Mouse (Mus musculus): ENCODE results near the gene Cd79b. TPM values are rescaled to one million over a fixed set of nuclear protein-coding genes. Genes with fewer than 3 reads are reported as not detected.

The Cd79b gene
- polyA plus RNA-seq (2014; fragmentation: Nextera tagmentation; extraction: Ambion mirVana), result 1.2 and 1.8 TPM in 2 replicates

- Histone ChIP-seq H3K27me3 (ENCODE audit: control insufficient read depth, insufficient read depth, low read length) (no peaks in the 10 kb centered on the region), H3K9ac (ENCODE audit: low read length) (no peak within 1 kb of the TSS), H3K4me3 (ENCODE audit: low read depth, low read length) (no peak within 1 kb of the TSS), H3K36me3 (ENCODE audit: control insufficient read depth, insufficient read depth, low read length) (no peaks in the 10 kb centered on the region), H3K27ac (ENCODE audit: low read depth, low read length) (no peak within 1 kb of the TSS), H3K9me3 (ENCODE audit: control insufficient read depth, low read length) (no peaks in the 10 kb centered on the region), H3K4me2 (no peak within 1 kb of the TSS), H3K4me1 (ENCODE audit: control insufficient read depth, insufficient read depth, low read length) (no peaks in the 10 kb centered on the region)
- WGBS, result 73% methylated on average over 9 of the region's 9 CpGs
- DNase-seq (ENCODE audit: low spot score, missing footprints) (no peak), ATAC-seq (ENCODE audit: low FRiP score) (no peak)
Observed at GRCm38 (mm10) chr11:106314333-106314812, at the start of gene Cd79b. Gene Cd79b (minus strand): TSS chr11:106314762.

- ATAC-seq (ENCODE audit: low FRiP score), result no peak
- Histone ChIP-seq H3K27ac (ENCODE audit: low read depth, low read length) (no peak overlapping the region), H3K9me3 (ENCODE audit: control insufficient read depth, low read length) (no peaks in the 10 kb centered on the region), H3K4me1 (ENCODE audit: control insufficient read depth, insufficient read depth, low read length) (no peaks in the 10 kb centered on the region), H3K4me3 (ENCODE audit: low read depth, low read length) (no peak overlapping the region), H3K9ac (ENCODE audit: low read length) (no peak overlapping the region), H3K27me3 (ENCODE audit: control insufficient read depth, insufficient read depth, low read length) (no peaks in the 10 kb centered on the region), H3K4me2 (no peak overlapping the region), H3K36me3 (ENCODE audit: control insufficient read depth, insufficient read depth, low read length) (no peaks in the 10 kb centered on the region)
- WGBS, result 13% methylated on average over 5 of the region's 5 CpGs
- no peak for DNase-seq (ENCODE audit: low spot score, missing footprints)
Observed at GRCm38 (mm10) chr11:106359350-106359749, 44.8 kb upstream of the Cd79b start.

DNA sequence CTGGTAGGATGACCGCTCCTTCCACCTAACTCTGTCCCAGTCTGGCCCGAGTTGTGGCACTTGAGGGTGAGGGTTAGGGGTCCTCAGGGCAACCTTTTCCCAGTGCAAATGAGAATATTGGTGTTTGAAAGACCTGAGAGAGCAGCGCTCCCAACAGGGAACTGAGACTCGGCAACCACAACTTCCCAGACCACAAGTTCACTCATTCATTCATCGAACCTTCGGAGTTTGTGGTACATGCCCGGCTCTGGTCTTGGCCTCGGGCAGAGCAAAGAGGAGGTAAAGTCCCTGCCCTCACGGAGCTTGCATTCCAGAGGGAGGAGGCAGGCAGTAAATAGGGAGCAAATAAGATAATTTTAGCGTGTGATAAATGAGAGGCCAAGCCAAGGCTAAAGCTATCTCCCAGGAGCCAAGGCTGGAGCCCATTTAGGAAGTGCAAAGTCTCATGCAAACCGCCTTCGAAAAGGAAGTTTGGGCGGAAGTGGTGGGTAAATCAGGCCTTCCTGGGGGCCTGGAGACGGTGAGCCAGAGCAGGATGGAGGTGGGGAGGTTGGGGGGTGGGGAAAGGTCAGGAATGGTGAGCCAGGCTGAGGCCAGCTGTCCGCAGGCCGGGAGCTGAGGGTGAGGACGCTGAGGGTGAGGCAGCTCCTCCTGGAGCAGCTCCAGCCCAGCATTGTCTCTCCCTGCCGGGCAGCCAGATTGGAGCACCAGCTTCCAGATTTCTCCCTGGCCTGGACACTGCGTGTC lies 41.0 kb upstream of the Cd79b start:
- H3K4me1 ChIP-seq (ENCODE audit: control insufficient read depth, insufficient read depth, low read length), result no peaks in the 10 kb centered on the region
- H3K4me2 ChIP-seq, result no peak overlapping the region
- H3K36me3 ChIP-seq (ENCODE audit: control insufficient read depth, insufficient read depth, low read length), result no peaks in the 10 kb centered on the region
- no peak overlapping the region for H3K27ac ChIP-seq (ENCODE audit: low read depth, low read length)
- no peaks in the 10 kb centered on the region for H3K9me3 ChIP-seq (ENCODE audit: control insufficient read depth, low read length)
- DNase-seq (ENCODE audit: low spot score, missing footprints) (no peak), ATAC-seq (ENCODE audit: low FRiP score) (no peak)
- H3K9ac ChIP-seq (ENCODE audit: low read length), result no peak overlapping the region
- no peak overlapping the region for H3K4me3 ChIP-seq (ENCODE audit: low read depth, low read length)
- 75% methylated on average over 19 of the region's 19 CpGs for WGBS
- H3K27me3 ChIP-seq (ENCODE audit: control insufficient read depth, insufficient read depth, low read length), result no peaks in the 10 kb centered on the region

DNA sequence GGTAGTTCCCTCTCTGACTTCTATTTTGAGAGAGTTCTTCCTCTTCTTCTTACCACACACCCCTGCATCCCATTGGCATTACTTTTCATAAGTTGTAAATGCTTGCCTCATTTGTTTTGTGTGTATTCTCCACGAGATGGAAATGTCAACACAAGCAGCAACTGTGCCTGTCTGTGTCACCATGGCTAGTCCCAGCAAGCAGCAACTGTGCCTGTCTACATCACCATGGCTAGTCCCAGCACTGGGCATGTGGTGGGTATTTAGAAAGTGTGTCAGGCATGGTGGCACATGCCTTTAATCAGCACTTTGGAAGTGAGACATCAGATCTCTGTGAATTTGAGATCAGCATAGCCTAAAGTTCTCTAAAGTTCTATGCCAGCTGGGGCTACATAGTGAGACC lies 39.6 kb upstream of the Cd79b start:
- Histone ChIP-seq H3K27me3 (ENCODE audit: control insufficient read depth, insufficient read depth, low read length) (no peaks in the 10 kb centered on the region), H3K36me3 (ENCODE audit: control insufficient read depth, insufficient read depth, low read length) (no peaks in the 10 kb centered on the region), H3K27ac (ENCODE audit: low read depth, low read length) (no peak overlapping the region), H3K4me3 (ENCODE audit: low read depth, low read length) (no peak overlapping the region), H3K9ac (ENCODE audit: low read length) (no peak overlapping the region), H3K4me2 (no peak overlapping the region), H3K4me1 (ENCODE audit: control insufficient read depth, insufficient read depth, low read length) (no peaks in the 10 kb centered on the region), H3K9me3 (ENCODE audit: control insufficient read depth, low read length) (no peaks in the 10 kb centered on the region)
- WGBS, result 53% methylated on average over 1 of the region's 1 CpGs
- DNase-seq (ENCODE audit: low spot score, missing footprints) (no peak), ATAC-seq (ENCODE audit: low FRiP score) (no peak)

- no peak within 1 kb of the TSS for H3K27ac ChIP-seq (ENCODE audit: low read depth, low read length)
- H3K9me3 ChIP-seq (ENCODE audit: control insufficient read depth, low read length), result no peaks in the 10 kb centered on the region
- H3K9ac ChIP-seq (ENCODE audit: low read length), result no peak within 1 kb of the TSS
- no peaks in the 10 kb centered on the region for H3K27me3 ChIP-seq (ENCODE audit: control insufficient read depth, insufficient read depth, low read length)
- H3K4me3 ChIP-seq (ENCODE audit: low read depth, low read length), result no peak within 1 kb of the TSS
- ATAC-seq (ENCODE audit: low FRiP score), result no peak
- no peaks in the 10 kb centered on the region for H3K4me1 ChIP-seq (ENCODE audit: control insufficient read depth, insufficient read depth, low read length)
- no peaks in the 10 kb centered on the region for H3K36me3 ChIP-seq (ENCODE audit: control insufficient read depth, insufficient read depth, low read length)
- 89% methylated on average over 12 of the region's 12 CpGs for WGBS
- H3K4me2 ChIP-seq, result no peak within 1 kb of the TSS
- DNase-seq (ENCODE audit: low spot score, missing footprints), result no peak
Observed at GRCm38 (mm10) chr11:106353188-106353587, 38.6 kb upstream of the Cd79b start, which contains the start of gene Scn4a. Gene Scn4a (minus strand): TSS chr11:106353288.

DNA sequence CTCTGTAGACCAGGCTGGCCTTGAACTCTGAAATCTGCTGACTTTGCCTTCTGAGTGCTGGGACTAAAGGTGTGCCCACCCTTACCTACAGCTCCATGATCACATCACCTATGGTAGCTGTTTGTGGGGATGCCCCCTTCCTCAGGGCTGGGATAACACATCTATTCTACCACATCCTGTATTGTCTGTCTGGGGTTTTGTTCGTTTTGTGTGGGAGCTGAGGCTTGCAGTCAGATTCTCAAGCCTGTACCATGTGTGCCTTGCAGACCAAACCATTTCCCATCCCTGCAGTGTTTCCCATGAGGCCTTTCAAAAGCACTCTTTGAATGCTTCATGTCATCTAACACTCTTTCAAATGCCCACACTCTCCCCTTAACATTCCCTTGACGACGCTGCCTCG lies 37.4 kb upstream of the Cd79b start:
- 80% methylated on average over 4 of the region's 4 CpGs for WGBS
- H3K4me2 ChIP-seq, result no peak overlapping the region
- no peaks in the 10 kb centered on the region for H3K27me3 ChIP-seq (ENCODE audit: control insufficient read depth, insufficient read depth, low read length)
- H3K27ac ChIP-seq (ENCODE audit: low read depth, low read length), result no peak overlapping the region
- no peaks in the 10 kb centered on the region for H3K9me3 ChIP-seq (ENCODE audit: control insufficient read depth, low read length)
- DNase-seq (ENCODE audit: low spot score, missing footprints) (no peak), ATAC-seq (ENCODE audit: low FRiP score) (no peak)
- H3K9ac ChIP-seq (ENCODE audit: low read length), result no peak overlapping the region
- no peak overlapping the region for H3K4me3 ChIP-seq (ENCODE audit: low read depth, low read length)
- H3K36me3 ChIP-seq (ENCODE audit: control insufficient read depth, insufficient read depth, low read length), result no peaks in the 10 kb centered on the region
- H3K4me1 ChIP-seq (ENCODE audit: control insufficient read depth, insufficient read depth, low read length), result no peaks in the 10 kb centered on the region

GRCm38 (mm10) chr11:106351253-106351652 lies 36.7 kb upstream of the Cd79b start:
- H3K27ac ChIP-seq (ENCODE audit: low read depth, low read length), result no peak overlapping the region
- no peak for DNase-seq (ENCODE audit: low spot score, missing footprints)

DNA sequence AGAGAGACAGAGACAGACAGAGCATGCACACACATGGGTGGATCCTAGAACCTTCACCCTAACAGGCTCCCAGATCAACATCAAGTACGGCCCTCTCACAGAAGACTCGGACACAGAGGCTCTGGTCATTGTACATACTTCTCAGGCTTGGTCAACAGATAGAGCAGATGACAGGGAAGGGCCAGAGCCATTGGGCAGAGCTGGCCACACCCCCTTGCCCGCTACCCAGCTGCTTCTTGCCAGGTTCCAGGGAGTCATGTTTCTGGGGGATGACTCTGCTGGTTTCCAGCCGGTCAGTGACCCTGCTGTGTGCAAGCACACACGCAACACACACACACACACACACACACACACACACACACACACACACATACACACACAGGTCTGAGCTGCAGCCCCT lies 36.3 kb upstream of the Cd79b start:
- Histone ChIP-seq H3K4me1 (ENCODE audit: control insufficient read depth, insufficient read depth, low read length) (no peaks in the 10 kb centered on the region), H3K9ac (ENCODE audit: low read length) (no peak overlapping the region), H3K4me2 (no peak overlapping the region), H3K27me3 (ENCODE audit: control insufficient read depth, insufficient read depth, low read length) (no peaks in the 10 kb centered on the region), H3K9me3 (ENCODE audit: control insufficient read depth, low read length) (no peaks in the 10 kb centered on the region), H3K27ac (ENCODE audit: low read depth, low read length) (no peak overlapping the region), H3K4me3 (ENCODE audit: low read depth, low read length) (no peak overlapping the region), H3K36me3 (ENCODE audit: control insufficient read depth, insufficient read depth, low read length) (no peaks in the 10 kb centered on the region)
- DNase-seq (ENCODE audit: low spot score, missing footprints) (no peak), ATAC-seq (ENCODE audit: low FRiP score) (no peak)
- WGBS, result 59% methylated on average over 5 of the region's 5 CpGs

More at GRCm38 (mm10) chr11:106351253-106351652, 36.7 kb upstream of the Cd79b start:
- no peak for ATAC-seq (ENCODE audit: low FRiP score)
- Histone ChIP-seq H3K9ac (ENCODE audit: low read length) (no peak overlapping the region), H3K9me3 (ENCODE audit: control insufficient read depth, low read length) (no peaks in the 10 kb centered on the region), H3K4me2 (no peak overlapping the region), H3K4me1 (ENCODE audit: control insufficient read depth, insufficient read depth, low read length) (no peaks in the 10 kb centered on the region), H3K27me3 (ENCODE audit: control insufficient read depth, insufficient read depth, low read length) (no peaks in the 10 kb centered on the region), H3K4me3 (ENCODE audit: low read depth, low read length) (no peak overlapping the region), H3K36me3 (ENCODE audit: control insufficient read depth, insufficient read depth, low read length) (no peaks in the 10 kb centered on the region)
- WGBS, result 63% methylated on average over 3 of the region's 3 CpGs

DNA sequence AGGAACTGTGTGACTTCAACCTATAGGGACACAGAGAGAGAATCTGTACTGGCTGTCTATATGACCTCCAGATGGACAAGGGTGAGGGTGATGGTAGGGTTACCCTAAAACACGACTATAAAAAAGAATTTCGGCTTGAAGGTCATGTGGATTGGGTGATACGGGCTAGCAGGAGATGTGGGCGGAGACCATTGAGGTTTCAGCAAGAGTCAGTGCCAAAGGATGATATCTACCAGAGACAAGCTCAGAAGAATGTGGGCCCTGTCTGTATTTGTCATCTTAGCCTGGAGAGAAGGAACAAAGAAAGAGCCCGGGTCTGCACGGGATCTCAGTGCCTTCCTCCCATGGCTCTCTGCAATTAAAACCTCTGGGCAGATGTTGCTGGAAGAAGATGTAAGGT lies 35.2 kb upstream of the Cd79b start:
- peaks cover 6% of the 10 kb centered on the region; the same call in 1 of the 2 replicates for H3K4me1 ChIP-seq (ENCODE audit: control insufficient read depth, insufficient read depth, low read length)
- no peaks in the 10 kb centered on the region for H3K36me3 ChIP-seq (ENCODE audit: control insufficient read depth, insufficient read depth, low read length)
- DNase-seq (ENCODE audit: low spot score, missing footprints) (no peak), ATAC-seq (ENCODE audit: low FRiP score) (no peak)
- 83% methylated on average over 6 of the region's 6 CpGs for WGBS
- H3K27ac ChIP-seq (ENCODE audit: low read depth, low read length), result no peak overlapping the region
- no peak overlapping the region for H3K9ac ChIP-seq (ENCODE audit: low read length)
- H3K9me3 ChIP-seq (ENCODE audit: control insufficient read depth, low read length), result no peaks in the 10 kb centered on the region
- no peak overlapping the region for H3K4me2 ChIP-seq
- no peaks in the 10 kb centered on the region for H3K27me3 ChIP-seq (ENCODE audit: control insufficient read depth, insufficient read depth, low read length)
- no peak overlapping the region for H3K4me3 ChIP-seq (ENCODE audit: low read depth, low read length)

All from midbrain, embryonic 11.5 days (tissue).